Mouse (Mus musculus) heart, adult 2 months (tissue): ENCODE data around the gene Slc8a3.

Source experiments
- CTCF ChIP-seq: fragments of 200-600 bp; IDR thresholded peaks from 2 replicates; pipeline ENCODE4 v1.8.1; 2022; ENCODE audit warnings: antibody characterized with exemption, mild to moderate bottlenecking, moderate library complexity
- EP300 ChIP-seq: fragments of 200-500 bp; IDR thresholded peaks from 2 replicates; pipeline ENCODE4 v1.6.1; 2011; ENCODE audit warnings: low read depth, low read length, control low read depth; ENCODE audit not compliant: insufficient read depth
- POLR2A ChIP-seq: fragments of 200-500 bp; IDR thresholded peaks from 2 replicates; pipeline ENCODE4 v1.6.1; 2011; ENCODE audit warnings: mild to moderate bottlenecking, low read depth, low read length, control low read depth; ENCODE audit not compliant: insufficient read depth

DNA sequence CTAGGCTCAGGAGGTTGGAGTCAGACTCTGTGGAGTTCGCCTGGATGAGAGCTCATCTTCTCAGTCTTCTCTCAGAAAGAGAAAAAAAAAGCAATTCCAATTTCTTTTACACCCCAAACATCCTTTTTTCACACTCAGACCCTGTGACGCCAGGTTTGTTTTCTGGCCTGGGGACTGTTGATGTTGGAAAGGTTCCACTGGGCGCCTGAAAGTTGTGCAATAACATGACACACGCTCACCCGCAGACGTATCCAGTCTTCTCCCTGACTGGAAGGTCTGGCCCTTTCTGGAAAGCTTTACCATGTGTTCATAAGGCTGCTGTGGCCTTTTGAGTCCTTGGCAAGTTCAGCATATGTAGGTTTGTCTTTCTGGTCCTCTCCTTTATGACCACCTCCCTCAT is 177.3 kb downstream of the Slc8a3 start:
- TF ChIP-seq POLR2A (no peak), CTCF (no peak), EP300 (no peak)
